Mouse (Mus musculus) spleen, postnatal 4 days (tissue): ENCODE data around the gene Ccdc157.

Source experiments
- DNase-seq, 2 experiments: peaks; one replicate each; pipeline ENCODE4 v3.0.0; 2022; ENCODE audit warnings: low spot score in 2 of 2

The Ccdc157 gene

DNA sequence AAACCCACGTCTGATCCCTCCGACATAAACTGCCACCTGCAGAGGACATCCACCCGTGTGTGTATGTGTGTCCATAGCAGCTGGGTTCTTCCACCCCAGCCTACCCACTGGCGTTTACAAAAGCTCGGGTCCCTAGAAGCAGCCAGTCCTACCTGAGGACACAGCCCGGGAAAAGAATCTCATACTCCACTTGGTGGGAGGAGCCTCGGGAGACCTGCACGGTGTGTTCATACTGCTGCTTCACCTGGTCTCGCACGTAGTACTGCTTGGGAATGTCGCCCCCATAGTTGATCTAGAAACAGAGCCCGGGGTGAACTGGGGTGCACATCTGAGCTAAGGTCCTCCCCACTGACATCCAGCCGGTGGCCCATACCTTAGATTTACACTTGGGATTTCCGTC lies 56.6 kb downstream of the Ccdc157 start:
- no peak for DNase-seq

DNA sequence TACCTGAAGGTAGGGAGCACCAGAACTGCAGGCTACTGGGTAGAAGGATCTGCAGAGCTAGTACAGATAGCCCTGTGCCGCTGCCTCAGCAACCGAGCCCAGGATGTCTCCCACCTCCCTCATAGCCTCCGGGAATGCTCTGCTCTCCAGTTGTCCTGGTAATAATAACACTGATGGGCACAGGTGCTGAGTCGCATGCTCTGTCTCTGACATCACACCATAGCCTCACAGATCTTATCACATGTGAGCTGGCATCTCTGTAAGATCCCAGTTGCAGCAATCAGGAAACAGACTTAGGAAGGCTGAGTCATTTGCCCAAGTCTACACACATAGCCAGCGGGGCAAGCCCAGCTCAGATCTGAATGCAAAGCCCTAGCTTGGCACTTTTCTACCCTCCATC lies 58.2 kb downstream of the Ccdc157 start:
- no peak for DNase-seq

DNA sequence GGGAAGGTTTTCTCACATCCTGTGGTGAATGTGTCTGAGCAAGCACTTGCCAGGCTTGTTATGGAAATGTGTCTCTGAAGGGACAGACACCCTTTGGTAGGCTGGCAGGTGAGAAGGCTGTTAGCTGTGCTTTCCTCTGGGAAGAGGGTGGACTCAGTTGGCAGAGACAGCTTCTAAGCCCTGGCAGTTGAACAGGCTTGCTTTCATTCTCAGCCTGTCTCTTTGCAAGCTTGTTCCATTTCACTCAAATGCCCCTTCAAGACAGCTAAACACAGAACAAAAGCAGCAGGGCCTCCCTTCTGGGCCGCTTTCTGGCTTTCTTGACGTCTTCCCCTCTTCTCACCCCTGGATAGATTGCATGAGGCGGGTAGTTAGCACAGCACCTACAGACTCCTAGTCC lies 60.6 kb downstream of the Ccdc157 start:
- DNase-seq, result no peak

DNA sequence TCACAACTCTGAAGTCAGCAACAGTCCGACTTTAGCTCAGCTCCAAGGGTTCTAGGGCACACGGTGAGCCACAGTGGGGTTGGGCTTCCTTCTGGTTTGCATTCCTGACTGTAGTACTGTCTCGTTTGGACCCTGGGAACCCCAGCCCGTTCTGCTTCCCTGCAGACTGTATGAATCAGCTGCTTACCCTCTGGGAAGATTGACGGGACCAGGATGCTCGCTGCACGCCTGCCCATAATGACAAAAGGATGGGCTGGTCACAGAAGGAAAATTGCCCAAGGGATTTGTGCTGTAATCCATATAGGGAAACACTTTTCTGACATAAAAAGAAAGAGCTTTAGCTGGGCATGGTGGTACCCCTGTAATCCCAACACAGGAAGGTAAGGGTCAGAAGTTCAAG lies 61.3 kb downstream of the Ccdc157 start:
- no peak for DNase-seq

DNA sequence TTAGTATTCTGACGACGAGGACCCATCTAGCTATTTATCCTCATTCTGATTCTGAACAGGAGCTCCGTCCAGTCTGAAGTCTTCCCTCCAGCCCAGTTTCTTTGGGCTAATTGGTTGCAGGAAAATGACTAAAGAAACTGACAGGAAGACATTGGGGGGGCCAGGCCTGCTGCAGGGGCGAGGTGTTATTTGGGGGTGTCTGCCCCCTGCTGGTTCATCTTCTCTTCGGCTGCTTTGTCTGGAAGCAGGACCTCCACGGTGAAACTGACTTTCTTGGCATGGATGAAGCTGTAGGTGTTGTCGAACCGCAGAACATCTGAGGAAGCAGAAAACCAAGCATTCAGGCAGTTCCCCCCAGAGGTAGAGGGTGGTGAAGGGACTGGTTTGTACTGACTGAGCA lies 62.0 kb downstream of the Ccdc157 start:
- DNase-seq, result no peak

DNA sequence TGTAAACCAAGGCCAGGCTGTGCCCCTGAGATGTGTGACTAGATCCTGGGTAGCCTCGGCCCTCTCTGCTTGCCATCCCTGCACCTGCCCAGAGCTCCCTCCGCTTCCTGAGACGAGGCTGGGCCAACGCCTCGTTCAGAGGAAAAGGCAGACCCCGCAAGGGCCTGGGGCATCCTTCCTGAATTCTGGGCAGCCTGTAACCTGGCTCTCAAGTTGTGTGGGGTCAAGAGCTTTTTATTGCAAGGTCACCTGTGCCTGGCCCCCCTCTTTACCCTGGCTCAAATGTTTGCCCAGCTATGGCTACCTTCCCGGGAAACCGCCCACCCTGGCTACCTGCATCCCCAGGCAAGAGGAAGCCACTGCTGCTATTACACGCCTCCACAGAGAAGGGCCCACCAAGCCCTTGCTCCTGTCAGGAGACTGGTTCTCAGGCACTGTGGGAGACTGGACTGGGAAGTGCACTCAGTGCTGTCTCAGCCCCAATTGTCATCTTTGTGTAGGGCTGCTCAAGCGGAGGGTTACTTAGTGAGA lies 62.9 kb downstream of the Ccdc157 start:
- peak in 1 of 2 experiments; percentile 72 for DNase-seq

DNA sequence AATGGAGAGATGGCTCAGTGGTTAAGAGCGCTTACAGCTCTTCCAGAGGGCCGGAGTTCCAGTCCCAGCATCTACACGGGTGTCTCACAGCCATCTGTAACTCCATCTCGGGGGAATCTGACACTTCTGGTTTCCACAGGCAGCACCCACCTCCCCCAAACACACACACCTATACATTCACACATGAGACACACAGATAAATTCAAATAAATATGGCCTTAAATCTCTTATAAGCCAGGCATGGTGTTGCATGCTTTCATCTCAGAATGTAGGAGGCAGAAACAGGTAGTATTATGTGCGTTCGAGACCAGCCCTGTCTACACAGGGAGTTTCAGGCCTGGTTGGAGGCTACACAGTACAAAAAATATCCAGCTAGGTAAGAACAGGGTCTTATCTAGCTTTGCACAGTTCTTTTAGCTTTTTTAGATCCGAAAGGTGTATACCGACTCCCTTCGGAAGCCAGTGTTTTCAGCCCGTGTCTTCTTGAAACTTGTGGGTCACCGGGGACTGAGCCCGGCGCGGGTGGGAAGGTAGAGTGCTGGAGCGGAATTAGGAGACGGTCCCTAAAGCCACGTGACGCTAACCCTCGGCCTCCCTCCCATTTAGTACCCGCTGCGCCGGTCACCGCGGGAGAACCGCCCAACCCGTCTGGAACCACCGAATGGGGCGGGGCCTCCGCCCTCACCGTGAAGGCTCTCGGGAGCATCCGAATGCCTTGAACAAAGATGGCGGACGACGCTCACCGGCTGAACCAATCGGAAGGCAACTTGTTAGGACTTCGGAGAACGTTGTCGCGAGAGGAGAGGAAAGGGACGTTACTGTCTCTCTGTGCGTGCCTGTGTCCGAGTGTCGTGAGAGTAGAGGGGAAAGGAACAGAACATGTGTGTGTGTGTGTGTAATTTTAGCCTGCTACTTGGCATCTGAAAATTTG lies 63.8 kb downstream of the Ccdc157 start:
- DNase-seq, result peak; percentile 97 to 98

DNA sequence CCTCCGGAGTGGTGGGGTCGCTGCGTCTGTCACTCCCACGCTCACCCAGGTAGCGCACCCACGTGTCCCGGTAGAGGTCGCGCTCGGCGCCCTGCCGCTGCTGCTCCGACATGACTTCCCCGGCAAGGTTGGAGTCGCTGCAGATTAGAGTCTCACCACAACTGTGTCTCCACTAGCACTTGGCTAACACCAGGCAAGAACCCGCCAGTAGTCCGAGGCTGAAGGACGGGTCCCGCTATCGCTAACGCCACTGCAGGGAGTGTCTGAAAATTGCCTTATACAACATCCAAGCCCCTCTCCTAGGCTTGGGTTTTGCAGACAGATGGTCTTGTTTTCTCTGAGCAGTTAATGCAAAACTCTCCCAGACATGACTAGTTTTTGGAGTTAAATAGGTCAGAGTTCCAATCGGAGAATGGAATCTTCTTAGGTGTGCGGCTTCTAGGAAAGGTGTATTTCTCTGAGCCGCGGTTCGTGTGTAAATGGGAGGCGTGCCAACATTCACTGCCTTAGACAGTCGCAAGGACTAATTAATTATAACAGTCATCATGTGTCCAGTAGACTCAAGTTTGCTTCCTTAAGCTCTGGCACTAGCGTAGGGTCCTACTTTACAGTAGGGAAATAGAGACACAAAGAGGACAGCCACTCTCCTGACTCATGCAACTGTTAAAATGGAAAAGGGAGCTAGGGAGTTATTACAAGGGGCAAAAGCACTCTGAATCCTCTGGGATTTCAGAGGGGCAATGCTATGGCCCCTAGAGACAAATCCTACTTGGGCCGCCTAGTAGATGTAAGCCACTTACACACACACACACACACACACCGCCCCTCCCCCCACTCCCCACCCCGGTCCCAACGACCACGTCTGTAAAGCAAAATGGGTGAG lies 64.7 kb downstream of the Ccdc157 start, which contains the start of gene Mtfp1:
Gene Mtfp1 (minus strand): TSS at position 275 of the 883 bp plus-strand sequence.
- peak; percentile 66 to 85 for DNase-seq

DNA sequence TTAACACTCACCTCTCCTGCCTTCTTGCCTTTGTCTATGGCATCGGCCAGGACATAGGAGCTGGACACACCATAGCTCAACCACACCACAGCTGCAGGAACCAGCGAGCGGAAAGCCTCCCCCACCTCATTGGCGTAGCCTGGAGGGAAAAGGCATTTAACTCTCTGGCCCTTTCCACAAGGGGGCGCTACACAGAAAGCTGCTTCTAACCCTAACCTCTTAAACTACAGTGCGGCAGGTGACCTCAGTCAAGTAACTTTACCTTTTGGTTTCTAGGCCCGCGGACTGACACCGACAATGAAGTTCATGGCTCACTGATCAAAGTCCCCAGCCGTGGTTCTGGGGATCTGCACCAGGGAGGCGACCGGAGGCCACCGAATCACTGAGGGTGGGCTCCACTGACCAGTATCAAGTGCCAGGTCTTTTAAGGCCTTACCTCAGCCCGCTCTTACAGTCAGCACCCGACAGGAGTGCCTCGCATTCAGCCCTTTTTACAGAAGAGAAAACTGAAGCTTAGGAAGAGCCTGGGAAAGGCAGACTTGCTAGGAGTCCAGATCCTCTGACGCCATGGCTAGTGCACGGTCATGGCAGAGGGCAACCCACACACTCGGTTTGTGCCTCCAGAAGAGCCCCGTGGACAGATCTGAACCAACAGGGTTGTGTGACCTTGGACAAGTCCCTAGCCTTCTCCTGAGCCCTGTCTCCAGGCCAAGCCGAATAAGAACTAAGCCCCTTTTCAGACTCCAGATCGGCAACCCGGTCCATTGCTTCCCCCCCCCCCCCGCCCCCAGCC lies 65.5 kb downstream of the Ccdc157 start:
- DNase-seq, result peak; percentile 82 to 92

DNA sequence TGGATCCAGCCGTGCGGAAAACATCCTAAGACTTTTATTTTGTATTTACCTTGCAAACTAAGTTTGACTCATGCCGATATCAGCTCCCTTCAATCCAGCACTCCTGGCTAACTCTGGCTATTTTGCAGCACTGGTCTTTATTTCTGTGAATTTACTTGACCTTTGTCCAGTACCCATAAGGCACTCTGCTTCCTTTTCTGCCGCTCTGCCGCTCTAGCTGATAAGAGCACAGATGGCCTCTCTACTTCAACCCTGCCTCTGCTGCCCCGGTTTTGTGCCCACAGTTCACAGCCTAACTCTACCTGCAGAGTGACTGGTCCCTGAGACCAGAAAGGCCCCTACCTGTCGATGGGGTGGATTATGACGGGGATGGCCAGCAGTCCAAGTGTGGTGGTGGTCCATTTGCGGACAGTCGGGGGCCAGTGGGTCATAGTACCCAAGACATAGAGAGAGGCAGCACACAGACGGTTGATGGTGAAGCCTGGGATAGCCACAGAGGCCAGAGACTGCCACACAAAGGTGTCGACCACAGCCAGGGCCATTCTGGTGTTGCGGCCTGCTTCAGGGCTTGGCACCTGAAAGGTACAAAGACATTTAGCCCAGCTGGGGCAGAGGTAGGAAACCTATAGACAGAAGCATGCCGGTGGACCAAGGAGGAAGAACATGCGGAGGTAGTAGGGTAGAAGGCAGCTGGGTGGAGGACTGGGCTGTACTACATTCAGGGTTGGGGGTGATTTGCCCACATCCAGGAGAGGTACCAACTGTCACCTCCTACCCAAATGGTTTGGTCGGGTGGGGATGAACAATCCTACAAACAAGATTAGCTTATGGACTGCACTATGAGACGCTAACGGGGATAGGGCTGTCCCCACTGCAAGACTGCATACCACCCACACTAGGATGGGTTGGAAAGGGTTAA lies 66.4 kb downstream of the Ccdc157 start:
- no peak for DNase-seq
